Mouse (Mus musculus) CD4-positive, CD25-positive, alpha-beta regulatory T cell, adult 9 weeks (primary cell): Measurements from ENCODE around the gene Rpap2. TPM values are rescaled to one million over a fixed set of nuclear protein-coding genes. Genes with fewer than 3 reads are reported as not detected.

Source experiments
- polyA plus RNA-seq: library from polyadenylated mRNA; unstranded; fragments of 100-300 nt; shearing (Covaris generic); gene quantifications from one replicate; pipeline ENCODE4 v1.2.1, GENCODE M21; 2017

Gene Rpap2
- 39.3 TPM for polyA plus RNA-seq

GRCm38 (mm10) chr5:107597301-107598077 is at the start of gene Rpap2, which contains the start of gene Glmn:
TSS of gene Rpap2 (plus strand) at chr5:107597373.
TSS of gene Glmn (minus strand) at chr5:107597888.

Other genes with a start within 250 kb of the Rpap2 start
- 1.2 TPM for gene Ephx4, start 194.6 kb upstream of the Rpap2 start, polyA plus RNA-seq
- not detected for gene Lpcat2b, start 165.8 kb upstream of the Rpap2 start, polyA plus RNA-seq
- 9.7 TPM for gene Btbd8, start 159.4 kb upstream of the Rpap2 start, polyA plus RNA-seq
- 0.47 TPM for gene Gm42669, start 89.8 kb upstream of the Rpap2 start, polyA plus RNA-seq
- 0.10 TPM for gene 1700028K03Rik, start 62.7 kb upstream of the Rpap2 start, polyA plus RNA-seq
- 24.5 TPM for gene Glmn, start 515 bp downstream of the Rpap2 start, polyA plus RNA-seq
- 2.1 TPM for gene Gfi1, start 128.7 kb downstream of the Rpap2 start, polyA plus RNA-seq
- gene Ube2d2b, start 232.7 kb downstream of the Rpap2 start, polyA plus RNA-seq = not detected